Mouse (Mus musculus) adrenal gland, adult 10 weeks (tissue): Measurements from ENCODE around the gene Olfr1282. TPM values are rescaled to one million over a fixed set of nuclear protein-coding genes. Genes with fewer than 3 reads are reported as not detected.

ENCODE experiments used
- polyA plus RNA-seq: library from polyadenylated mRNA; stranded (reverse); fragments of 350-450 nt; fragmentation: Illumina TruSeq; extraction: RNeasy Lipid Tissue Mini Kit (QIAGEN cat#74804); gene quantifications from one replicate; pipeline ENCODE4 v1.2.3, GENCODE M21; 2014; ENCODE audit warnings: low read depth, low replicate concordance

Gene Olfr1282
- polyA plus RNA-seq = not detected

GRCm38 (mm10) chr2:111335976-111336375 is at the start of gene Olfr1282:
Olfr1282 (minus strand) TSS chr2:111336076.

GRCm38 (mm10) chr2:111375222-111375621 is 39.3 kb upstream of the Olfr1282 start, which contains the start of gene Olfr1284:
Olfr1284 (plus strand) TSS chr2:111375522.

GRCm38 (mm10) chr2:111366490-111366889 is 30.6 kb upstream of the Olfr1282 start, which contains the start of gene Olfr1283:
Olfr1283 (plus strand) TSS chr2:111366790.

GRCm38 (mm10) chr2:111326220-111326619 is 9.7 kb downstream of the Olfr1282 start, which contains the start of gene Olfr1281:
Olfr1281 (plus strand) TSS chr2:111326520.

GRCm38 (mm10) chr2:111313717-111314116 is 22.2 kb downstream of the Olfr1282 start, which contains the start of gene Olfr1280:
Olfr1280 (plus strand) TSS chr2:111314017.

GRCm38 (mm10) chr2:111300374-111300773 is 35.5 kb downstream of the Olfr1282 start, which contains the start of gene Olfr1279:
Olfr1279 (plus strand) TSS chr2:111300635.

GRCm38 (mm10) chr2:111289836-111290235 is 46.0 kb downstream of the Olfr1282 start, which contains the start of gene Olfr1278:
Olfr1278 (plus strand) TSS chr2:111290136.

Other genes with a start within 250 kb of the Olfr1282 start
- gene Gm13941, start 230.1 kb downstream of the Olfr1282 start, polyA plus RNA-seq = not detected
- not detected for gene Gm15130, start 183.1 kb downstream of the Olfr1282 start, polyA plus RNA-seq
- not detected for gene 4930430A15Rik, start 106.5 kb downstream of the Olfr1282 start, polyA plus RNA-seq
- gene Olfr1275, start 100.8 kb downstream of the Olfr1282 start, polyA plus RNA-seq = not detected
- not detected for gene Olfr1276, start 81.6 kb downstream of the Olfr1282 start, polyA plus RNA-seq
- not detected for gene Olfr1277, start 62.0 kb downstream of the Olfr1282 start, polyA plus RNA-seq
- gene Olfr1278, start 45.9 kb downstream of the Olfr1282 start, polyA plus RNA-seq = not detected
- gene Olfr1279, start 35.4 kb downstream of the Olfr1282 start, polyA plus RNA-seq = not detected
- gene Olfr1280, start 22.1 kb downstream of the Olfr1282 start, polyA plus RNA-seq = not detected
- gene Olfr1281, start 9.6 kb downstream of the Olfr1282 start, polyA plus RNA-seq = not detected
- gene Olfr1283, start 30.7 kb upstream of the Olfr1282 start, polyA plus RNA-seq = not detected
- gene Olfr1284, start 39.4 kb upstream of the Olfr1282 start, polyA plus RNA-seq = not detected
- not detected for gene Olfr1286, start 87.0 kb upstream of the Olfr1282 start, polyA plus RNA-seq
- not detected for gene Olfr1287, start 113.1 kb upstream of the Olfr1282 start, polyA plus RNA-seq
- gene Olfr1288, start 138.0 kb upstream of the Olfr1282 start, polyA plus RNA-seq = not detected
- not detected for gene Olfr1289, start 144.7 kb upstream of the Olfr1282 start, polyA plus RNA-seq
- gene Olfr1290, start 157.8 kb upstream of the Olfr1282 start, polyA plus RNA-seq = not detected
- not detected for gene Olfr1291-ps1, start 161.1 kb upstream of the Olfr1282 start, polyA plus RNA-seq
- gene Olfr1293-ps, start 189.1 kb upstream of the Olfr1282 start, polyA plus RNA-seq = not detected
- gene Olfr1294, start 204.2 kb upstream of the Olfr1282 start, polyA plus RNA-seq = not detected
- not detected for gene Olfr1295, start 233.6 kb upstream of the Olfr1282 start, polyA plus RNA-seq